Mouse (Mus musculus): ENCODE measurements around the gene Plxnc1. TPM values are rescaled to one million over a fixed set of nuclear protein-coding genes. Genes with fewer than 3 reads are reported as not detected.
A peak's percentile ranks its signal among the peaks of the same experiment; 100 is the strongest.

Plxnc1 gene
- polyA plus RNA-seq, 1 experiment from 2014 or later: 11.1 TPM

DNA sequence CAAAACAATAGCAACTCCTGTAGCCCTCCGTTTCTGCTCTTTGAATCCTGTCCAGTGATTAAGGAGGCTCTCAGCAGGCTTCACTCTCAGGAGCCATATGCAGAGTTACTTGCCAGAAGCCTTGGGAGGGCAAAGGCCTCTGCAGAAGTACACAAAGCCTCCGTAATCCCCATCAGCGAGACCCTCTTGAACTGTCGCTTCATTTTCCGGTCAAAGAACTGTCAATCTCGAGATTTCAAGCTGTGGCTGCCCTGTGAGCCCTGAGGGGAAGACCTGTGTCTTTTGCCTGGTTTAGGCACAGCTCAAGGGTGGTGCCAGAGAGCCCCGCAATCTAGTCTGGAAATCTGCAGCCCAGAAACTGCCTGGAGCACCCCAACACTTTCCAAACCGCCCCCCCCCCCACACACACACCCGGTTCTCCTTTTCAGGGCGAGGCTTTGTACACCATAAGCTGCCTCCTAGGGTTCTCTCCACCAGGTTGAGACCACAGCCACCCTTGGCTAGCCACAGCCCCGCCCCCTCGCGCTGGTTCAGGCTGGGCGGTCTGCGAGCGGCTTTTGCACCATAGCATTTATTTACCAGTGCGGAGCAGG is 2.1 kb downstream of the Plxnc1 start:
- no peaks in the 10 kb centered on the region for H3K9me3 ChIP-seq (ENCODE audit: control insufficient read depth, low read length)
- no peaks in the 10 kb centered on the region for H3K27me3 ChIP-seq (replicated peaks; ENCODE audit: control insufficient read depth, insufficient read depth, low read length)
- peak overlapping the region; percentile 97 for H3K9ac ChIP-seq (replicated peaks; ENCODE audit: low read depth, low read length)
- peak overlapping the region; percentile 77 for H3K4me2 ChIP-seq (ENCODE audit: low read length)
- H3K36me3 ChIP-seq (ENCODE audit: control insufficient read depth, insufficient read depth): no peaks in the 10 kb centered on the region
- H3K27ac ChIP-seq (ENCODE audit: low read length): peak overlapping the region; percentile 95
- H3K4me1 ChIP-seq (replicated peaks; ENCODE audit: control insufficient read depth, insufficient read depth, low read length): peaks cover 46% of the 10 kb centered on the region
- whole genome bisulfite sequencing: 0% methylated on average over 17 of the region's 17 CpGs
- peak overlapping the region; percentile 86 for H3K4me3 ChIP-seq (replicated peaks; ENCODE audit: low read length)
- 0 out of 2 replicates have a peak, but pooled peaks have one; percentile 4 for ATAC-seq

DNA sequence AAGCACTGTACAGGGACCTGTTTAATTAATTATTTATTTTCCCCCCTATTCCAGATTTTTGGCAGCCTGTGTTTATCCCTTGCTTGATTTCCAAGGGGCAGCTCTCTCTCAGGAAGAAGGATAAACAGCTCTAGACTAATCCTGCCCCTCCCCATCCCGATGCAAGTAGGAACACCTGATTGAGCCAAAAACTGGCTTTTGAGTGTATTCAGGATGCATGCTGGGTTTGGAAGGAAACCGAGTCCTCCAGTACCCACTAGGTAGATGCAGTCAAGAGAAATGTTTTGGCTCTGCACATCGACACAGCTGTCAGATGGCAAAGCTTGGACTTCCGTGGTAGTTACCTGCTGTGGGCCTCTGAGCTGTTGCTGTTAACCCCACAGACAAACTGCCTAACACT is 3.1 kb downstream of the Plxnc1 start:
- Histone ChIP-seq H3K36me3 (ENCODE audit: control insufficient read depth, insufficient read depth) (no peaks in the 10 kb centered on the region), H3K4me1 (replicated peaks; ENCODE audit: control insufficient read depth, insufficient read depth, low read length) (peaks cover 46% of the 10 kb centered on the region), H3K4me3 (replicated peaks; ENCODE audit: low read length) (peak overlapping the region; percentile 86), H3K27ac (ENCODE audit: low read length) (no peak overlapping the region), H3K9me3 (ENCODE audit: control insufficient read depth, low read length) (no peaks in the 10 kb centered on the region), H3K4me2 (ENCODE audit: low read length) (peak overlapping the region; percentile 77), H3K9ac (replicated peaks; ENCODE audit: low read depth, low read length) (no peak overlapping the region; the same call in 1 of the 2 replicates), H3K27me3 (replicated peaks; ENCODE audit: control insufficient read depth, insufficient read depth, low read length) (no peaks in the 10 kb centered on the region)
- 3% methylated on average over 4 of the region's 4 CpGs for WGBS
- ATAC-seq: no peak

DNA sequence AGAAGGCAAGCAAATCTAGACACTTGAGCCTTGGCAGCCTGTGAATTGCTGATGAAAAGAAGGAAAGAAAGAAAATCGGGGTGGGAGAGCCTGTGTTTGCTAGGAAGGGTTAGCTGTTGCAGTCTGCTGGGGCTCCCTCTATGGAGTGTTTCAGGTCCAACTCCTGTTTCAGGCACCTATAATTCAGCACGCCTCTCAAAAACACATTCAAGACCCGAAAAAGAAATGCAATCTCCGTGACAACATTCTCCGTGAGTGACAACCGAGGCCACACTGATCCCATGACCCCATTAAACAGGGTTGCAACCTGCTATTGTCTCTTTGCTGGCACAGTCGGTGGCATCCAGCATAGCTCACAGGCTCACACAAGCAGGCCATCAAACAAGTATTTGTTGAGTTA is 3.8 kb downstream of the Plxnc1 start:
- H3K27me3 ChIP-seq (replicated peaks; ENCODE audit: control insufficient read depth, insufficient read depth, low read length): no peaks in the 10 kb centered on the region
- no peaks in the 10 kb centered on the region for H3K9me3 ChIP-seq (ENCODE audit: control insufficient read depth, low read length)
- WGBS: 2% methylated on average over 7 of the region's 7 CpGs
- peak overlapping the region; percentile 34; the same call in 1 of the 2 replicates for H3K27ac ChIP-seq (ENCODE audit: low read length)
- H3K36me3 ChIP-seq (ENCODE audit: control insufficient read depth, insufficient read depth): no peaks in the 10 kb centered on the region
- H3K4me1 ChIP-seq (replicated peaks; ENCODE audit: control insufficient read depth, insufficient read depth, low read length): peaks cover 43% of the 10 kb centered on the region
- ATAC-seq: no peak
- peak overlapping the region; percentile 31 for H3K4me3 ChIP-seq (replicated peaks; ENCODE audit: low read length)
- H3K9ac ChIP-seq (replicated peaks; ENCODE audit: low read depth, low read length): peak overlapping the region; percentile 15; the same call in 1 of the 2 replicates
- peak overlapping the region; percentile 50 for H3K4me2 ChIP-seq (ENCODE audit: low read length)

DNA sequence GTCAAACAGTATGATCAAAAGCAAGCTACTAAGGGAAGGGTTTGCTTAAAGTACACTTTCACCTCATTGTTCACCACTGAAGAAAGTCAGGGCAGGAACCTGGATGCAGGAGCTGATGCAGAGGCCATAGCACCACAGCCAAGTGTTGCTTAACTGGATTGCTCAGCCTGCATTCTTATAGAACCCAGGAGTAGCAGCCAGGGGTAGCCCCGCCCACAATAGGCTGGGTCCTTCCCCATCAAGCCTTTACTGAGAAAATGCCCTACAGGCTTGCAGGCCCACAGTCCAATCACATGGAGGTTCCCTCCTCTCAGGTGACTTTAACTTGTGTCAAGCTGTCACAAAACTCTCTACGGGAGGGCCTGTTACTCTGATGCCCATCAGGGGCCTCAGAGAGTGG is 4.6 kb downstream of the Plxnc1 start:
- WGBS: 27% methylated on average over 2 of the region's 2 CpGs
- peak overlapping the region; percentile 31 for H3K4me3 ChIP-seq (replicated peaks; ENCODE audit: low read length)
- H3K36me3 ChIP-seq (ENCODE audit: control insufficient read depth, insufficient read depth): no peaks in the 10 kb centered on the region
- peak overlapping the region; percentile 34; the same call in 1 of the 2 replicates for H3K27ac ChIP-seq (ENCODE audit: low read length)
- peaks cover 38% of the 10 kb centered on the region for H3K4me1 ChIP-seq (replicated peaks; ENCODE audit: control insufficient read depth, insufficient read depth, low read length)
- ATAC-seq: no peak
- H3K4me2 ChIP-seq (ENCODE audit: low read length): peak overlapping the region; percentile 50
- H3K9me3 ChIP-seq (ENCODE audit: control insufficient read depth, low read length): no peaks in the 10 kb centered on the region
- H3K9ac ChIP-seq (replicated peaks; ENCODE audit: low read depth, low read length): peak overlapping the region; percentile 15; the same call in 1 of the 2 replicates
- H3K27me3 ChIP-seq (replicated peaks; ENCODE audit: control insufficient read depth, insufficient read depth, low read length): no peaks in the 10 kb centered on the region

DNA sequence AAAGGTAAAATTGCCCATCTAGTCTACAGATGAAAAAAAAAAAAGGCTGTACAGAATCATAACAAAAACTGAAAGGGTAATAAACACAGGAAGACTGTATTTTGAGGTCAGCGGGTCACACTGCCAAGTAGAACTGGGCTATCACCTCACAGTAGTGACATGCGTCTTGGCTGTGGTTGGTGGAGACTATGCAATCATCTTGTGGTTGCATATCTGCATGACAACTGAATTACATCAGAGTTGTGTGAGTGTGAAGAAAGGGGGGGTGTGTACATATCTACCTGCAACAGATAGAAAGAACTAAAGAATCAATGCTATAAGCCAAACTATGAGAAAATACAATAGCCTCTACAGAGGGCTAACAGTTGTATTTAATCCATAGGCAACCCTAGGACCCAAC is 5.7 kb downstream of the Plxnc1 start:
- Histone ChIP-seq H3K4me3 (replicated peaks; ENCODE audit: low read length) (no peak overlapping the region), H3K4me1 (replicated peaks; ENCODE audit: control insufficient read depth, insufficient read depth, low read length) (peaks cover 37% of the 10 kb centered on the region), H3K9me3 (ENCODE audit: control insufficient read depth, low read length) (no peaks in the 10 kb centered on the region), H3K27me3 (replicated peaks; ENCODE audit: control insufficient read depth, insufficient read depth, low read length) (no peaks in the 10 kb centered on the region), H3K4me2 (ENCODE audit: low read length) (no peak overlapping the region), H3K27ac (ENCODE audit: low read length) (no peak overlapping the region), H3K9ac (replicated peaks; ENCODE audit: low read depth, low read length) (no peak overlapping the region), H3K36me3 (ENCODE audit: control insufficient read depth, insufficient read depth) (no peaks in the 10 kb centered on the region)
- WGBS: 96% methylated on average over 2 of the region's 2 CpGs
- ATAC-seq: no peak

DNA sequence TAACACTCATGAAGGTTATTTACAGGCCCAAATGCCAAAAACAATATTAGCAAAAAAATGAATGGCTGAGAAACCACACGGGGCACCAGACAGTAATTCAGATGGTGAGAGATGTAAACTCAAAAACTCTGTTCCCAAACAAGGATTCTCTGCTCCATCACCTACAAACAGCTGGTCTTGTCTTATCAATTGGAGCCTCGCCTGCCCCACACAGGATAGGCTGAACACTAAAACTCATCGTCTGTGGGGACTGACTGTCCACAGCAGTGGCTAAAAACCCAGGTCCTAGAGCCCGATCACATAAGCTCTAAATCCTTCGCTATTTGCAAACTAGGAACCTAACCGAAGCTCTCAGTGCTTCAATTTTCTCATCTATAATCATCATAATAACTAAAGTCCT is 6.3 kb downstream of the Plxnc1 start:
- Histone ChIP-seq H3K4me3 (replicated peaks; ENCODE audit: low read length) (no peak overlapping the region), H3K4me1 (replicated peaks; ENCODE audit: control insufficient read depth, insufficient read depth, low read length) (peaks cover 34% of the 10 kb centered on the region), H3K4me2 (ENCODE audit: low read length) (no peak overlapping the region), H3K36me3 (ENCODE audit: control insufficient read depth, insufficient read depth) (no peaks in the 10 kb centered on the region), H3K27me3 (replicated peaks; ENCODE audit: control insufficient read depth, insufficient read depth, low read length) (no peaks in the 10 kb centered on the region), H3K9me3 (ENCODE audit: control insufficient read depth, low read length) (no peaks in the 10 kb centered on the region), H3K9ac (replicated peaks; ENCODE audit: low read depth, low read length) (no peak overlapping the region), H3K27ac (ENCODE audit: low read length) (no peak overlapping the region)
- ATAC-seq: no peak
- 89% methylated on average over 6 of the region's 6 CpGs for WGBS

DNA sequence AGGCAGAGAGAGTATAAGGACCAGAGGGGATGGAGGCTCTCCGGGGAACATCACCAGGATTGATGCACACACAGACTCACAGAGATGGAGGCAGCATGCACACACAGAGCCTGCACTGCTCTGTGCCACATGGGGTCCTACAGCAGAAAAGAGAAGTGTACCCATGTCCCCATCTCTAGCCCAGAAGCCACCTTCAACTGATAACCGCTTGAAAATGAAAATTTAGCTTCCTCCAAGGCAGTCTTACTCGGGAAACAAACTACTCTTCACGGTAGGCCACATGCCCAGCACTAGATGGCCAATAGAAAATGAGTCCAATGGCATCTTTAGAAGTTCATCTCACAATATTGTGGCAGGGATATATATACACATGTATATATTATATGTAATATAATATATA is 9.4 kb downstream of the Plxnc1 start:
- ATAC-seq: no peak

DNA sequence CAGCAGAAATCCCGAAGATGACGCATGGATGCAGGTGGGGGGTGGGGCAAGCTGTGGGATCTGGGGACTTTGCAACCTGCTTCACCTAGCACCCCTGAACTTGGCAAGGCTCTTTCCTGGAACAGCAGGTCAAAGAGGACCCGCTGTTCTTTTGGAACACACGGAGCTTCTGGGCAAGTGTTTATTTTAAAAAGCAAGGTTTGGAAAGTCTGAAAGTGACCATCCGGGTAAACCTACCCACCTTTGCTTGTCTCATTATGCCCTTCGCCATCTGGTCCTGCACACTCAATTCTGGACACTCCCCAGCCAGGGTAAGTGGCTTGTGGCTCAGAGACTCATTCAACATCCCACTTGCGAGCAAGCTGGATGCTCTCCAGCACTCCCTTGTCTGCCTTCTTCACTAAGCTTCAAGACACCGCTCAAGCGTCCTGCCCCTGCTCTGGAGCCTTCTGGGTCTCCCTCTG is 10.5 kb downstream of the Plxnc1 start:
- Histone ChIP-seq H3K36me3 (ENCODE audit: control insufficient read depth, insufficient read depth) (no peaks in the 10 kb centered on the region), H3K9me3 (ENCODE audit: control insufficient read depth, low read length) (no peaks in the 10 kb centered on the region), H3K4me2 (ENCODE audit: low read length) (no peak overlapping the region), H3K4me1 (replicated peaks; ENCODE audit: control insufficient read depth, insufficient read depth, low read length) (peaks cover 7% of the 10 kb centered on the region), H3K4me3 (replicated peaks; ENCODE audit: low read length) (no peak overlapping the region), H3K27me3 (replicated peaks; ENCODE audit: control insufficient read depth, insufficient read depth, low read length) (no peaks in the 10 kb centered on the region), H3K9ac (replicated peaks; ENCODE audit: low read depth, low read length) (no peak overlapping the region), H3K27ac (ENCODE audit: low read length) (no peak overlapping the region)
- ATAC-seq: no peak
- WGBS: 74% methylated on average over 9 of the region's 9 CpGs

More for the DNA sequence above, 9.4 kb downstream of the Plxnc1 start:
- Histone ChIP-seq H3K36me3 (ENCODE audit: control insufficient read depth, insufficient read depth) (no peaks in the 10 kb centered on the region), H3K4me3 (replicated peaks; ENCODE audit: low read length) (no peak overlapping the region), H3K9ac (replicated peaks; ENCODE audit: low read depth, low read length) (no peak overlapping the region), H3K9me3 (ENCODE audit: control insufficient read depth, low read length) (no peaks in the 10 kb centered on the region), H3K4me1 (replicated peaks; ENCODE audit: control insufficient read depth, insufficient read depth, low read length) (peaks cover 12% of the 10 kb centered on the region), H3K4me2 (ENCODE audit: low read length) (no peak overlapping the region), H3K27ac (ENCODE audit: low read length) (no peak overlapping the region), H3K27me3 (replicated peaks; ENCODE audit: control insufficient read depth, insufficient read depth, low read length) (no peaks in the 10 kb centered on the region)
- WGBS: 86% methylated on average over 4 of the region's 4 CpGs

DNA sequence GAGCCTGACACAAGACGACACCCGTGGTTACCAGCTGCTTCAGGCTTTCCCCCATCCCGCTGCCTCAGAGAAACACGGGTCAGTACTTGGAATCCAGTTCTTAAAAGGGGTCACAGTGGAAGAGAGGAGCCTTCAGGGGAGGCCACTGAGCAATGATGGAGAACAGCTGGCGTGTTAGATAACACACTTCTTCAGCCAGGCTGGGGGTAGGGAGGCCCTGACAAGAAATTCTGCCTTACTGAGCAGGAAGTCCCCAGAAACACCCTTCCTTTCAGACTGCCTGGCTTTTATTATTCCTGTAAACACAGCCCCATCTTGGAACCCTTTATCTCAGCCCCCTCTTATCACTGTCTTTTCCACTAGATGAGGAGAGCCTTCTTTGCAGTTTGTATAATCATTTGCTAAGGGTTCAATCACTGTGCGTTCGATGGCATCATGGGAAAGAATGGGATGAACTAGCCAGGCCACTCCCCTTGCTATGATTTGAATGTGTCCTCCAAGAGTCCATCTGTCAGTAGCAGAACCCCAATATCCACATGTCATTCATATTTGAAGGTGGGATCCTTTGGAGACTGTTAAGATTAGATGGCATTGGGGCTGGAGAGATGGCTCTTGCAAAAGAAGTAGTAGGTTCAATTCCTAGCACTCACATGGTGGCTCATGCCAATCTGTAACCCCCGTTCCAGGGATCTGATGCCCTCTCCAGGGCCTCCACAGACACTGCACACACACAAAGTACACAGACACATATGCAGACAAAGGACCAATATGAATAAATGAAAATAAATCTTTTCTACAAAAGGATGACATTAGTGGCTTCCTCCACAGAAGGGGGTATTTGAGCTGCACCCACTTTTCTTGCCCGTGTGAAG is 12.4 kb downstream of the Plxnc1 start:
- no peaks in the 10 kb centered on the region for H3K9me3 ChIP-seq (ENCODE audit: control insufficient read depth, low read length)
- no peak overlapping the region for H3K4me3 ChIP-seq (replicated peaks; ENCODE audit: low read length)
- WGBS: 78% methylated on average over 9 of the region's 9 CpGs
- H3K4me2 ChIP-seq (ENCODE audit: low read length): no peak overlapping the region
- no peak overlapping the region for H3K9ac ChIP-seq (replicated peaks; ENCODE audit: low read depth, low read length)
- no peak for ATAC-seq
- no peak overlapping the region for H3K27ac ChIP-seq (ENCODE audit: low read length)
- H3K4me1 ChIP-seq (replicated peaks; ENCODE audit: control insufficient read depth, insufficient read depth, low read length): peaks cover 7% of the 10 kb centered on the region
- no peaks in the 10 kb centered on the region for H3K27me3 ChIP-seq (replicated peaks; ENCODE audit: control insufficient read depth, insufficient read depth, low read length)
- H3K36me3 ChIP-seq (ENCODE audit: control insufficient read depth, insufficient read depth): no peaks in the 10 kb centered on the region

Measured in forebrain, embryonic 16.5 days (tissue).